Mouse (Mus musculus) stomach, postnatal 0 days (tissue): ENCODE measurements at regions not wholly inside any gene's neighbourhood (a gene's known extent, or its start where the extent isn't known, plus 50 kb on each side); places are given as distances from the start of the nearest gene placed in this dataset.

ENCODE experiments used
- CTCF ChIP-seq: IDR thresholded peaks from 2 replicates; pipeline ENCODE4 v1.5.1; 2016; ENCODE audit warnings: antibody characterized with exemption, low read depth, mild to moderate bottlenecking, moderate library complexity
- EP300 ChIP-seq: optimal IDR thresholded peaks from 2 replicates; pipeline ENCODE3; 2016; ENCODE audit warnings: antibody characterized with exemption

DNA sequence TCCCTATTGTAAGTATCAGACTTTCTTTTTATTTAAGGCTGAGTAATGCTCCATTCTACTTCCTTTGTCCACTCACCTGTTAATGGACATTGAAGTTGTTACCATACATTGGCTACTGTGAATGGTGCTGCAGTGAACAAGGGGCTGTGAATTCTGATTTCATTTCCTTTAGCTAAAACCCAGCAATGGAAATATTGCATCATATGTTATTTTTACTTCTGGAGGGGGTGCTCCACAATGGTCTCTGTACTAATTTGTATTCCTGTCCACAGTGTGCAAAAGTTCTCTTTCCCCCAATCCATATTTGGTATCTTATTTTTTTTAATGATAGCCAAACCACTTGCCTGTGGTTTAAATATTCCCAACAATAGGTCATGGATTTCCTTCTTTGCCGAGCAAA lies 137.0 kb downstream of the Pax1 start:
- no peak for TF ChIP-seq CTCF
- TF ChIP-seq EP300: no peak
